Mouse (Mus musculus) lung, embryonic 15.5 days (tissue): ENCODE results near the gene Rc3h2. TPM values are rescaled to one million over a fixed set of nuclear protein-coding genes. Genes with fewer than 3 reads are reported as not detected.

Experiments used
- ATAC-seq: fragments of 200-750 bp; cut with Nextera tagmentation; 2 replicates; pipeline ENCODE4 v1.8.0; 2017; ENCODE audit warnings: moderate number of reproducible peaks, borderline replicate concordance; ENCODE audit not compliant: low FRiP score, low TSS enrichment; ENCODE audit errors: extremely low read depth
- H3K27ac ChIP-seq: fragments of 300-500 bp; sonication (generic); 2 replicates; pipeline ENCODE4 v1.5.1; 2015; ENCODE audit warnings: moderate library complexity, mild to moderate bottlenecking, inconsistent platforms
- H3K27me3 ChIP-seq: fragments of 300-500 bp; sonication (generic); 2 replicates; pipeline ENCODE4 v1.6.1; 2015; ENCODE audit warnings: inconsistent platforms
- H3K36me3 ChIP-seq: fragments of 300-500 bp; sonication (generic); 2 replicates; pipeline ENCODE4 v1.6.1; 2015; ENCODE audit warnings: inconsistent platforms
- H3K4me1 ChIP-seq: fragments of 300-500 bp; sonication (generic); 2 replicates; pipeline ENCODE4 v1.6.1; 2015; ENCODE audit warnings: inconsistent platforms
- H3K4me2 ChIP-seq: fragments of 300-500 bp; sonication (generic); 2 replicates; pipeline ENCODE4 v1.6.1; 2015; ENCODE audit warnings: inconsistent platforms, mild to moderate bottlenecking, moderate library complexity
- H3K4me3 ChIP-seq: fragments of 300-500 bp; sonication (generic); 2 replicates; pipeline ENCODE4 v1.5.1; 2015; ENCODE audit warnings: mild to moderate bottlenecking, inconsistent platforms
- H3K9ac ChIP-seq: fragments of 300-500 bp; sonication (generic); 2 replicates; pipeline ENCODE4 v1.6.1; 2015; ENCODE audit warnings: inconsistent platforms
- H3K9me3 ChIP-seq: fragments of 300-500 bp; sonication (generic); 2 replicates; pipeline ENCODE4 v1.6.1; 2016; ENCODE audit warnings: inconsistent platforms
- WGBS: fragments of 180-500 bp; shearing (Covaris S2); methylation state at CpG from one replicate; pipeline ENCODE4 v1.1.7; 2015; 5-methylcytosine and 5-hydroxymethylcytosine counted together
- polyA plus RNA-seq: library from polyadenylated mRNA; unstranded; fragments of >200 nt; fragmentation: Nextera tagmentation; extraction: Ambion mirVana; gene quantifications from 2 replicates; pipeline ENCODE4 v1.2.1, GENCODE M21; 2015

The Rc3h2 gene
- polyA plus RNA-seq, 1 experiment from 2014 or later, result 13.8 TPM

- Histone ChIP-seq H3K4me3 (no peak overlapping the region), H3K9me3 (no peaks in the 10 kb centered on the region), H3K27me3 (no peaks in the 10 kb centered on the region), H3K4me2 (no peak overlapping the region), H3K9ac (no peak overlapping the region), H3K36me3 (peaks cover 26% of the 10 kb centered on the region), H3K4me1 (no peaks in the 10 kb centered on the region), H3K27ac (no peak overlapping the region)
- ATAC-seq, result no peak
- 52% methylated on average over 1 of the region's 1 CpGs for WGBS
Measured at GRCm38 (mm10) chr2:37395539-37395938, 27.2 kb downstream of the Rc3h2 start.

- H3K27me3 ChIP-seq, result no peaks in the 10 kb centered on the region
- 94% methylated on average over 9 of the region's 9 CpGs for WGBS
- H3K9ac ChIP-seq, result no peak overlapping the region
- H3K4me2 ChIP-seq, result no peak overlapping the region
- H3K9me3 ChIP-seq, result no peaks in the 10 kb centered on the region
- H3K4me3 ChIP-seq, result no peak overlapping the region
- no peak for ATAC-seq
- H3K36me3 ChIP-seq, result peaks cover 25% of the 10 kb centered on the region
- no peak overlapping the region for H3K27ac ChIP-seq
- H3K4me1 ChIP-seq, result no peaks in the 10 kb centered on the region
Measured at GRCm38 (mm10) chr2:37382921-37383320, 39.8 kb downstream of the Rc3h2 start.

GRCm38 (mm10) chr2:37380189-37380588, 42.5 kb downstream of the Rc3h2 start:
- no peaks in the 10 kb centered on the region for H3K27me3 ChIP-seq
- H3K9me3 ChIP-seq, result no peaks in the 10 kb centered on the region
- H3K9ac ChIP-seq, result no peak overlapping the region
- 61% methylated on average over 2 of the region's 2 CpGs for WGBS
- H3K27ac ChIP-seq, result no peak overlapping the region
- ATAC-seq, result no peak
- peaks cover 43% of the 10 kb centered on the region for H3K36me3 ChIP-seq
- no peak overlapping the region for H3K4me3 ChIP-seq
- H3K4me1 ChIP-seq, result no peaks in the 10 kb centered on the region
- H3K4me2 ChIP-seq, result no peak overlapping the region

GRCm38 (mm10) chr2:37376018-37376417, 46.7 kb downstream of the Rc3h2 start:
- no peaks in the 10 kb centered on the region for H3K4me1 ChIP-seq
- H3K27me3 ChIP-seq, result no peaks in the 10 kb centered on the region
- H3K9ac ChIP-seq, result no peak overlapping the region
- H3K9me3 ChIP-seq, result no peaks in the 10 kb centered on the region
- peaks cover 40% of the 10 kb centered on the region for H3K36me3 ChIP-seq
- no peak overlapping the region for H3K27ac ChIP-seq
- no peak overlapping the region for H3K4me2 ChIP-seq
- WGBS, result 94% methylated on average over 1 of the region's 1 CpGs
- H3K4me3 ChIP-seq, result no peak overlapping the region
- ATAC-seq, result no peak

GRCm38 (mm10) chr2:37370651-37371050, 52.1 kb downstream of the Rc3h2 start:
- Histone ChIP-seq H3K36me3 (peaks cover 17% of the 10 kb centered on the region), H3K4me1 (no peaks in the 10 kb centered on the region), H3K9me3 (no peaks in the 10 kb centered on the region), H3K4me2 (no peak overlapping the region), H3K27me3 (no peaks in the 10 kb centered on the region), H3K9ac (no peak overlapping the region), H3K27ac (no peak overlapping the region), H3K4me3 (no peak overlapping the region)
- 78% methylated on average over 2 of the region's 2 CpGs for WGBS
- no peak for ATAC-seq

GRCm38 (mm10) chr2:37359908-37360307, 62.8 kb downstream of the Rc3h2 start:
- peaks cover 18% of the 10 kb centered on the region; the same call in 1 of the 2 replicates for H3K4me1 ChIP-seq
- H3K4me3 ChIP-seq, result peak overlapping the region; percentile 87; the same call in 1 of the 2 replicates
- H3K27ac ChIP-seq, result no peak overlapping the region
- H3K4me2 ChIP-seq, result peak overlapping the region; percentile 87
- WGBS, result 86% methylated on average over 2 of the region's 2 CpGs
- peaks cover 23% of the 10 kb centered on the region for H3K36me3 ChIP-seq
- no peaks in the 10 kb centered on the region for H3K27me3 ChIP-seq
- no peak overlapping the region for H3K9ac ChIP-seq
- ATAC-seq, result no peak
- no peaks in the 10 kb centered on the region for H3K9me3 ChIP-seq

- WGBS, result under 1% methylated on average over 42 of the region's 42 CpGs
- peak; percentile 100 for ATAC-seq
- H3K9me3 ChIP-seq, result no peaks in the 10 kb centered on the region
Measured at GRCm38 (mm10) chr2:37358633-37359540, 63.8 kb downstream of the Rc3h2 start, which contains the start of gene Pdcl. Gene Pdcl (minus strand): TSS chr2:37359332.

GRCm38 (mm10) chr2:37355571-37355970, 67.1 kb downstream of the Rc3h2 start:
- ATAC-seq, result no peak
- 92% methylated on average over 5 of the region's 5 CpGs for WGBS
- Histone ChIP-seq H3K27me3 (no peaks in the 10 kb centered on the region), H3K9me3 (no peaks in the 10 kb centered on the region), H3K4me3 (no peak overlapping the region), H3K4me2 (no peak overlapping the region), H3K27ac (no peak overlapping the region), H3K9ac (no peak overlapping the region), H3K4me1 (peaks cover 18% of the 10 kb centered on the region; the same call in 1 of the 2 replicates), H3K36me3 (peaks cover 62% of the 10 kb centered on the region)

More at GRCm38 (mm10) chr2:37358633-37359540, 63.8 kb downstream of the Rc3h2 start, which contains the start of gene Pdcl:
- peaks cover 18% of the 10 kb centered on the region; the same call in 1 of the 2 replicates for H3K4me1 ChIP-seq
- H3K9ac ChIP-seq, result peak within 1 kb of the TSS; percentile 68
- peak within 1 kb of the TSS; percentile 87 for H3K4me2 ChIP-seq
- H3K4me3 ChIP-seq, result peak within 1 kb of the TSS; percentile 87
- H3K27me3 ChIP-seq, result no peaks in the 10 kb centered on the region
- H3K27ac ChIP-seq, result peak within 1 kb of the TSS; percentile 99
- H3K36me3 ChIP-seq, result peaks cover 33% of the 10 kb centered on the region

- ATAC-seq, result no peak
- 80% methylated on average over 7 of the region's 7 CpGs for WGBS
Measured at GRCm38 (mm10) chr2:37351671-37352070, 71.0 kb downstream of the Rc3h2 start.

GRCm38 (mm10) chr2:37338497-37339187, 84.1 kb downstream of the Rc3h2 start:
- Histone ChIP-seq H3K36me3 (no peaks in the 10 kb centered on the region), H3K9me3 (no peaks in the 10 kb centered on the region), H3K4me3 (no peak overlapping the region), H3K4me1 (no peaks in the 10 kb centered on the region), H3K27ac (no peak overlapping the region), H3K9ac (no peak overlapping the region), H3K27me3 (no peaks in the 10 kb centered on the region), H3K4me2 (no peak overlapping the region)
- no peak for ATAC-seq
- WGBS, result 50% methylated on average over 10 of the region's 10 CpGs

More at GRCm38 (mm10) chr2:37351671-37352070, 71.0 kb downstream of the Rc3h2 start:
- no peak overlapping the region for H3K27ac ChIP-seq
- H3K27me3 ChIP-seq, result no peaks in the 10 kb centered on the region
- no peaks in the 10 kb centered on the region for H3K9me3 ChIP-seq
- H3K36me3 ChIP-seq, result peaks cover 60% of the 10 kb centered on the region
- no peak overlapping the region for H3K9ac ChIP-seq
- H3K4me3 ChIP-seq, result no peak overlapping the region
- no peaks in the 10 kb centered on the region for H3K4me1 ChIP-seq
- no peak overlapping the region for H3K4me2 ChIP-seq

GRCm38 (mm10) chr2:37333321-37333720, 89.4 kb downstream of the Rc3h2 start:
- H3K4me2 ChIP-seq, result no peak overlapping the region
- no peaks in the 10 kb centered on the region for H3K4me1 ChIP-seq
- 69% methylated on average over 2 of the region's 2 CpGs for WGBS
- H3K27me3 ChIP-seq, result no peaks in the 10 kb centered on the region
- no peak for ATAC-seq
- H3K4me3 ChIP-seq, result no peak overlapping the region
- H3K9ac ChIP-seq, result no peak overlapping the region
- no peaks in the 10 kb centered on the region for H3K9me3 ChIP-seq
- H3K27ac ChIP-seq, result no peak overlapping the region
- H3K36me3 ChIP-seq, result no peaks in the 10 kb centered on the region

- Histone ChIP-seq H3K4me3 (no peak within 1 kb of the TSS), H3K27me3 (no peaks in the 10 kb centered on the region), H3K9ac (no peak within 1 kb of the TSS), H3K27ac (no peak within 1 kb of the TSS), H3K4me2 (no peak within 1 kb of the TSS), H3K4me1 (no peaks in the 10 kb centered on the region), H3K36me3 (no peaks in the 10 kb centered on the region), H3K9me3 (no peaks in the 10 kb centered on the region)
- no peak for ATAC-seq
- WGBS, result 75% methylated on average over 1 of the region's 1 CpGs
Measured at GRCm38 (mm10) chr2:37326215-37326614, 96.5 kb downstream of the Rc3h2 start, which contains the start of gene Olfr368. Gene Olfr368 (plus strand): TSS chr2:37326515.
